Mouse (Mus musculus) left cerebral cortex, adult 2 months (tissue): ENCODE data around the gene Duoxa2. TPM values are rescaled to one million over a fixed set of nuclear protein-coding genes. Genes with fewer than 3 reads are reported as not detected.
A peak's percentile ranks its signal among the peaks of the same experiment; 100 is the strongest.
"Not testable (repeated sequence)": the region's sequence is repeated elsewhere in the genome, so short reads cannot be mapped to it uniquely, and the experiment has no call there.

ENCODE experiments used
- DNase-seq, 2 experiments: peaks; one replicate each; pipeline ENCODE4 v3.0.0; 2021 to 2022; ENCODE audit warnings: low spot score in 2 of 2, mixed read lengths in 1 of 2; ENCODE audit errors: extremely low spot score in 1 of 2
- H3K27ac ChIP-seq: fragments of 200-600 bp; 2 replicates; pipeline ENCODE4 v1.8.1; 2022
- H3K4me3 ChIP-seq: fragments of 200-600 bp; 2 replicates; pipeline ENCODE4 v1.8.1; 2022
- CTCF ChIP-seq: fragments of 200-600 bp; IDR thresholded peaks from 2 replicates; pipeline ENCODE4 v1.8.1; 2022; ENCODE audit warnings: antibody characterized with exemption, mild to moderate bottlenecking, moderate library complexity
- intact Hi-C: fragments of 180-260 bp; cut with DNase I; formaldehyde crosslinking; loops from one replicate; pipeline ENCODE4 v1.15.1; 2025
- total RNA-seq, 2 experiments: library from RNA; stranded (reverse); gene quantifications; 2 replicates each; pipeline ENCODE4 v1.2.3; 2021

The Duoxa2 gene
- total RNA-seq, 2 experiments from 2014 or later: not detected

GRCm38 (mm10) chr2:122312722-122313417 is 14.2 kb downstream of the Duoxa2 start:
- H3K4me3 ChIP-seq: no peak overlapping the region
- TF ChIP-seq CTCF: peak; percentile 81
- H3K27ac ChIP-seq: no peak overlapping the region
- peak; percentile 25 to 54 for DNase-seq
- intact Hi-C loops: no loop called here

- intact Hi-C loops: no loop called here
- Histone ChIP-seq H3K4me3 (no peak within 1 kb of the TSS), H3K27ac (no peak within 1 kb of the TSS)
- no peak for TF ChIP-seq CTCF
- no peak for DNase-seq
Observed at GRCm38 (mm10) chr2:122313536-122313935, 14.8 kb downstream of the Duoxa2 start, which contains the start of gene Duoxa1. Gene Duoxa1 (minus strand): TSS chr2:122313730.

GRCm38 (mm10) chr2:122315372-122315771 is 16.7 kb downstream of the Duoxa2 start, which contains the start of gene Duox1:
Gene Duox1 (plus strand): TSS chr2:122315672.
- TF ChIP-seq CTCF: no peak
- H3K27ac ChIP-seq: no peak within 1 kb of the TSS
- H3K4me3 ChIP-seq: no peak within 1 kb of the TSS
- intact Hi-C loops: no loop called here
- no peak for DNase-seq

- DNase-seq: no peak
- H3K27ac ChIP-seq: no peak overlapping the region
- no peak overlapping the region for H3K4me3 ChIP-seq
- intact Hi-C loops: no loop called here
- no peak for TF ChIP-seq CTCF
Observed at GRCm38 (mm10) chr2:122317384-122317783, 18.7 kb downstream of the Duoxa2 start.

GRCm38 (mm10) chr2:122323960-122324359 is 25.3 kb downstream of the Duoxa2 start:
- DNase-seq: no peak
- intact Hi-C loops: no loop called here

GRCm38 (mm10) chr2:122324586-122324985 is 25.9 kb downstream of the Duoxa2 start:
- intact Hi-C loops: no loop called here
- no peak overlapping the region for H3K4me3 ChIP-seq
- TF ChIP-seq CTCF: no peak

More at GRCm38 (mm10) chr2:122323960-122324359, 25.3 kb downstream of the Duoxa2 start:
- no peak overlapping the region for H3K27ac ChIP-seq
- no peak for TF ChIP-seq CTCF
- H3K4me3 ChIP-seq: no peak overlapping the region

GRCm38 (mm10) chr2:122325361-122325760 is 26.7 kb downstream of the Duoxa2 start:
- no peak overlapping the region for H3K4me3 ChIP-seq
- no peak for TF ChIP-seq CTCF
- no peak overlapping the region for H3K27ac ChIP-seq
- intact Hi-C loops: no loop called here
- no peak for DNase-seq

More at GRCm38 (mm10) chr2:122324586-122324985, 25.9 kb downstream of the Duoxa2 start:
- DNase-seq: no peak
- no peak overlapping the region for H3K27ac ChIP-seq

- intact Hi-C loops: no loop called here
- no peak for TF ChIP-seq CTCF
- DNase-seq: no peak
- no peak overlapping the region for H3K4me3 ChIP-seq
- H3K27ac ChIP-seq: no peak overlapping the region
Observed at GRCm38 (mm10) chr2:122327986-122328385, 29.3 kb downstream of the Duoxa2 start.

- H3K4me3 ChIP-seq, DNase-seq, H3K27ac ChIP-seq, intact Hi-C loops: not testable (repeated sequence)
Observed at GRCm38 (mm10) chr2:122330317-122330716, 31.6 kb downstream of the Duoxa2 start.

GRCm38 (mm10) chr2:122332222-122332621 is 33.5 kb downstream of the Duoxa2 start:
- Histone ChIP-seq H3K4me3 (no peak overlapping the region), H3K27ac (no peak overlapping the region)
- intact Hi-C loops: no loop called here
- TF ChIP-seq CTCF: no peak
- no peak for DNase-seq

GRCm38 (mm10) chr2:122334170-122334569 is 35.5 kb downstream of the Duoxa2 start:
- TF ChIP-seq CTCF: no peak

GRCm38 (mm10) chr2:122337291-122337690 is 38.6 kb downstream of the Duoxa2 start:
- no peak for DNase-seq
- no peak for TF ChIP-seq CTCF
- Histone ChIP-seq H3K4me3 (no peak overlapping the region), H3K27ac (no peak overlapping the region)
- intact Hi-C loops: no loop called here

More at GRCm38 (mm10) chr2:122334170-122334569, 35.5 kb downstream of the Duoxa2 start:
- intact Hi-C loops: no loop called here
- no peak for DNase-seq
- Histone ChIP-seq H3K27ac (no peak overlapping the region), H3K4me3 (no peak overlapping the region)
